Mouse (Mus musculus) brain, embryonic 14.5 days (tissue): ENCODE measurements at regions not wholly inside any gene's neighbourhood (a gene's known extent, or its start where the extent isn't known, plus 50 kb on each side); places are given as distances from the start of the nearest gene placed in this dataset.

Source experiments
- CTCF ChIP-seq: fragments of 200-500 bp; IDR thresholded peaks from 2 replicates; pipeline ENCODE4 v1.5.1; 2012; ENCODE audit warnings: inconsistent platforms, mild to moderate bottlenecking, moderate library complexity, borderline replicate concordance; ENCODE audit not compliant: insufficient read depth, insufficient read length; ENCODE audit errors: extremely low read depth
- POLR2A ChIP-seq: fragments of 200-500 bp; IDR thresholded peaks from 2 replicates; pipeline ENCODE4 v1.6.1; 2012; ENCODE audit warnings: mild to moderate bottlenecking, inconsistent platforms, borderline replicate concordance; ENCODE audit not compliant: poor library complexity, insufficient read depth, insufficient read length, severe bottlenecking; ENCODE audit errors: extremely low read depth

DNA sequence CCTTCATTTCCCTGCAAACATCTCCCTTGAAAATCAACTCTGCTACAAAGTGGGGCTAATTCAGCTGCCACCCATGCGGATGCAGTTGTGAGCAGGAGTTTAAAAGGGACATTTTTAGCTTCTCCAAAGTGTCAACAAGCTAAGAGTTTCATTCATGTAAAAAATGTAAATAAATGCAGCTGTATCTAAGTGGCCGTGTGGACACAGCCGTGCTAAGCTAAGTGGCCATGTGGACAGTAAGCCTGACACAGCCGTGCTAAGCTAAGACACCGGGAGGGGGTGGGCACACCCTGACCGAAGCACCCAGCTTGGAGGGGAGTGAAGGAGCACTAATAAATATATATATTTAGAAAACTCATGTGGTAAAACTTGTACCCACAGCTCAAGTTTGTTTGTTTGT is 52.6 kb upstream of the Cnih3 start:
- TF ChIP-seq CTCF, result no peak
- no peak for TF ChIP-seq POLR2A
